Mouse (Mus musculus) embryonic facial prominence, embryonic 14.5 days (tissue): ENCODE results near the gene Dab1. TPM values are rescaled to one million over a fixed set of nuclear protein-coding genes. Genes with fewer than 3 reads are reported as not detected.

Experiments
- ATAC-seq: fragments of 200-750 bp; cut with Nextera tagmentation; 2 replicates; pipeline ENCODE4 v1.8.0; 2017; ENCODE audit warnings: low read depth, moderate number of reproducible peaks, moderate TSS enrichment
- DNase-seq: peaks from one replicate; pipeline ENCODE4 v3.0.0-alpha.2; 2015; ENCODE audit warnings: low spot score
- H3K27ac ChIP-seq: fragments of 300-500 bp; sonication (generic); replicated peaks from 2 replicates; pipeline ENCODE4 v1.5.1; 2014; ENCODE audit warnings: low read depth, mild to moderate bottlenecking, low read length, moderate library complexity
- H3K27me3 ChIP-seq: fragments of 300-500 bp; sonication (generic); replicated peaks from 2 replicates; pipeline ENCODE4 v1.6.1; 2014; ENCODE audit warnings: low read length; ENCODE audit not compliant: control insufficient read depth, insufficient read depth
- H3K36me3 ChIP-seq: fragments of 300-500 bp; sonication (generic); 2 replicates; pipeline ENCODE4 v1.6.1; 2014; ENCODE audit warnings: low read length, mixed read lengths; ENCODE audit not compliant: control insufficient read depth, insufficient read depth
- H3K4me1 ChIP-seq: fragments of 300-500 bp; sonication (generic); 2 replicates; pipeline ENCODE4 v1.6.1; 2014; ENCODE audit warnings: antibody characterized with exemption, low read length; ENCODE audit not compliant: control insufficient read depth, insufficient read depth
- H3K4me2 ChIP-seq: fragments of 300-500 bp; sonication (generic); 2 replicates; pipeline ENCODE4 v1.6.1; 2014; ENCODE audit warnings: low read depth, mild to moderate bottlenecking, low read length, moderate library complexity, mixed read lengths
- H3K4me3 ChIP-seq: fragments of 300-500 bp; sonication (generic); 2 replicates; pipeline ENCODE4 v1.5.1; 2014; ENCODE audit warnings: low read depth, mild to moderate bottlenecking, low read length
- H3K9ac ChIP-seq: fragments of 300-500 bp; sonication (generic); 2 replicates; pipeline ENCODE4 v1.6.1; 2014; ENCODE audit warnings: low read depth, mild to moderate bottlenecking, low read length, moderate library complexity, mixed read lengths
- H3K9me3 ChIP-seq: fragments of 300-500 bp; sonication (generic); 2 replicates; pipeline ENCODE4 v1.6.1; 2016; ENCODE audit warnings: low read length; ENCODE audit not compliant: control insufficient read depth
- WGBS: fragments of 180-500 bp; shearing (Covaris S2); extraction: QIAGEN DNeasy Blood & Tissue Kit; methylation state at CpG from one replicate; pipeline ENCODE4 v1.1.7; 2014; 5-methylcytosine and 5-hydroxymethylcytosine counted together
- polyA plus RNA-seq: library from polyadenylated mRNA; unstranded; fragments of >200 nt; fragmentation: Nextera tagmentation; extraction: Ambion mirVana; gene quantifications from 2 replicates; pipeline ENCODE4 v1.2.1, GENCODE M21; 2014

The Dab1 gene
- polyA plus RNA-seq, 1 experiment from 2014 or later: 7.5 TPM

DNA sequence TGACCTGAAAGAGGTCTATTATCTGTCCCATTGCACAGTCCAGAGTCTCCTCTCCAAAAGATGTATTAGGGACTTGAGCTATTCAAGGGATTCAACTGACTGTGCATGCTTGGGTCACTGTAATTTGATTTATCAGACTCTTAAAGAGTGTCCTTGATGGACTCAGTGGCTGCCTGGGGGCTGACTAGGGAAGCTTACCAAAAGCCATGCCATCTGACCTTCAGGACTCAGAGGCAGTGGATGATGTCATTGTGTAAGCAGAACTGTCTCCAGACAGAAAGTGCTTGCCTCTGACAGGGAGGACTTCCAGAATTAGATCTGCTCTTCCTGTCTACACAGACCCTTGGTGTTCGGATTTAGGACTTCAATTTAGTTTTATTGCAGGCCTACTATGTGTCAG, 627.3 kb downstream of the Dab1 start:
- H3K4me3 ChIP-seq: no peak overlapping the region
- no peaks in the 10 kb centered on the region for H3K9me3 ChIP-seq
- no peaks in the 10 kb centered on the region for H3K27me3 ChIP-seq
- H3K36me3 ChIP-seq: no peaks in the 10 kb centered on the region
- DNase-seq (no peak), ATAC-seq (no peak)
- H3K4me2 ChIP-seq: no peak overlapping the region
- H3K27ac ChIP-seq: no peak overlapping the region
- 38% methylated on average over 1 of the region's 1 CpGs for WGBS
- no peak overlapping the region for H3K9ac ChIP-seq
- no peaks in the 10 kb centered on the region for H3K4me1 ChIP-seq

DNA sequence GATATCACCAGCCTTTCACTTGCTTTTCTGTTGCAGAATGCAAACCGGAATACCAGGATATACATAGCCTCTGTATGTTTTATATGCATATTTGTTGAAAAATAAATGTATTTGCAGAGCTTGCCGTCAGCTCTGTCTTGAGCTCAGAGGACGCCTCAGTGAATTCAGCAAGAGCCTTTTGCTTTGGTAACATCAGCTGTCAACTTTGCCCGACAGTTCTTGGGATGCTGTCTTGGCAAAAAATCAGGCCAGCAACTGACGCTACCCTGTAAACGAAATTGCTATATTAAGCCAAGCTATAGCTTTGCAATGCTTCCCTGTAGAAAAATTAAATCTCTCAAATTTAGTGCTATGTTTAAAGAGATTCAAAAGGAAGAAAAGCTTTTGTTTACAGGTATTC, 630.3 kb downstream of the Dab1 start:
- H3K4me2 ChIP-seq: no peak overlapping the region
- H3K4me1 ChIP-seq: no peaks in the 10 kb centered on the region
- DNase-seq: no peak
- H3K27me3 ChIP-seq: no peaks in the 10 kb centered on the region
- H3K9me3 ChIP-seq: no peaks in the 10 kb centered on the region
- no peak overlapping the region for H3K9ac ChIP-seq
- 79% methylated on average over 6 of the region's 6 CpGs for WGBS
- H3K36me3 ChIP-seq: no peaks in the 10 kb centered on the region
- H3K27ac ChIP-seq: no peak overlapping the region
- no peak overlapping the region for H3K4me3 ChIP-seq
- ATAC-seq: no peak

DNA sequence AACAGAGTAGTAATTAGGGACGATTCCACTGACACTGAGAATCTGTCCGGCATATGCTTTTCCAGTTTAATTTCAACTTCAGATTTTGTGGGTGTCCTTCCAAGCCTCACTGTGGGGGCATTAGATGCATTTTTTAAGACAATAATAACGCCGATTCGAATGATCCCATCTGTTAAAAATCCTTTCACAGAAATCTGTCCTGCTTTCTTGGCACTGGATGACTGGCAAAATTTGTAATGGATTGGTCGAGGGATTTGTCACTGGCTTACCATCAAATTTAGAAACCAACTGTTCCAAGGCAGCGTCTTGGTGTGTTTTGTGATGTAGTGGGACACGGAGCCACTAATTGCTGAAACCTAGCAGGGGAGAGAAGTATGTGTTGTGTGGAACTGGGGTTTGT, 638.6 kb downstream of the Dab1 start:
- H3K27ac ChIP-seq: no peak overlapping the region
- WGBS: 67% methylated on average over 8 of the region's 8 CpGs
- no peaks in the 10 kb centered on the region for H3K9me3 ChIP-seq
- H3K4me2 ChIP-seq: no peak overlapping the region
- H3K27me3 ChIP-seq: no peaks in the 10 kb centered on the region
- no peak overlapping the region for H3K4me3 ChIP-seq
- H3K9ac ChIP-seq: no peak overlapping the region
- ATAC-seq: no peak
- H3K4me1 ChIP-seq: no peaks in the 10 kb centered on the region
- peak; percentile 9 for DNase-seq
- no peaks in the 10 kb centered on the region for H3K36me3 ChIP-seq

DNA sequence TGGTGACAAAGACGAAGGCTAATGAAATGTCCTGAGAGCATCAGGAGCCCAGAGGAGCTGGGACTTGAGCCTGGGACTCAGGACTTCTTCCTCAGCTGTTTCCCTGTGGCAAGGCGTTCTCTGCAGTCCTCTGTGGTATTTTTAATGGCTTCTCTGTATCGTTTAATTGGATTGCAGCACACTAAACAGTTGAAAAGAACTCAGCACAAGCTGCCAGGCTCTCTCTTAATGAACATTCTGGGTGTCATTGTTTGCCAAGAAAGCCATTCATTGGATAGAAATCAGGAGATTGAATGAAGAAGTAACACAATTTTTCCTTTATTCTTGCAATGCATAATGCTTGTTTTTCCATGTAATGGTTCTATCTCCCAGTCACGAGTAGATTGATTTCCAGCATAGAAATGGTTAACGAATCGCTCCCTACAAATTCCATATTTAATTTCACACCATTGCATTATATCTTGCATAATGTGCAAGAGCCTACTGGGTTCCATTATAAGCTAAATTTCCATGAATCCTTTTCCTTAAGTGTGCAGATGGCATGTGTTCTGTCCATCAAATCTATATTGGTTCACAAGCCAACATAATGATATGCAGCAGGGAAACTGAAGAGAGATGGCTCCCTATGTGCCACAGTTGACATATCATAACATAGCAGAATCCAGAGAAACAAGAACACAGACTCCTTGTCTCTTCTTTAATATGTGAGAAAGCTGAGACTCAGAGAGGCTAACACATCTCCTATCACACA, 650.4 kb downstream of the Dab1 start:
- H3K36me3 ChIP-seq: no peaks in the 10 kb centered on the region
- H3K4me1 ChIP-seq: no peaks in the 10 kb centered on the region
- ATAC-seq (no peak), DNase-seq (no peak)
- 85% methylated on average over 6 of the region's 6 CpGs for WGBS
- H3K4me3 ChIP-seq: no peak overlapping the region
- no peaks in the 10 kb centered on the region for H3K9me3 ChIP-seq
- no peak overlapping the region for H3K9ac ChIP-seq
- no peak overlapping the region for H3K27ac ChIP-seq
- H3K4me2 ChIP-seq: no peak overlapping the region
- H3K27me3 ChIP-seq: no peaks in the 10 kb centered on the region

DNA sequence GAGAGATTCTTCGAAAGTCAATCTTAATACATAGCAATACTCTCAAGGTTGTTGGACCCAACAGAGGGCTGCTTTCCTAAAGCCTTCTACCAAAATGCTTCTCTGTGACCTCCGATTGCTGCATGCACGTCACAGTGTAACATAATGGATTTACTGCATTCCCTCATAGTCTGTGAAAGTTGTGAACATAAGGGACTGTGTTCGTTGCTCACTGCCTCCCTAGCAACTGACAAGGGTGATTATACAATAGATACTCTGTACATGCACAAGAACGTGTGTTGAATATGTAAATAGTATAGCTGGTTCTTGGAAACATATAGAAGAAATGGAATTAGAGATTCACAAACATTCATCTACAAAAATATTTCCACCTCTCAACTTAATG, 651.0 kb downstream of the Dab1 start:
- DNase-seq: no peak
- no peak for ATAC-seq
- Histone ChIP-seq H3K36me3 (no peaks in the 10 kb centered on the region), H3K9me3 (no peaks in the 10 kb centered on the region), H3K4me3 (no peak overlapping the region), H3K4me1 (no peaks in the 10 kb centered on the region), H3K4me2 (no peak overlapping the region), H3K27ac (no peak overlapping the region), H3K9ac (no peak overlapping the region), H3K27me3 (no peaks in the 10 kb centered on the region)
- WGBS: 79% methylated on average over 5 of the region's 5 CpGs

DNA sequence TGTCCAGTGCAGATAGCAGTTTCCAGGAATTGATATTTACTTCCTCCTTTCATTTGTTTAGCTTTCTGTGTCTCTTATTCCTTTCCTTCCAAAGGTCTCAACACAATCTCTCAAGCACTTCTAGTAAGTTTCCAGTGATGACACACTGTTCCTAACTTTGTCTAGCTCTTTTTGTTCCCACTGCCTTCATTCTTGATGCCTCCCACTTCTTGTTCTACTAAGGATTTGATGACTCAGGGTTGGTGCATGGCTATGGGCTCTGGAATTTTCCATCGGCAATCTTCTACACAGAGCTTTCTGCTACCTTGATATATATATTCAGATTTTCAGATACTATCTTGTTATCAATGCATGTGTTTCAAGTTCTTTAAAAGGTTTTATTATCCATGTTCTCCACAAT, 656.1 kb downstream of the Dab1 start:
- Histone ChIP-seq H3K4me3 (no peak overlapping the region), H3K27ac (no peak overlapping the region), H3K4me1 (no peaks in the 10 kb centered on the region), H3K27me3 (no peaks in the 10 kb centered on the region), H3K36me3 (no peaks in the 10 kb centered on the region), H3K4me2 (no peak overlapping the region), H3K9ac (no peak overlapping the region), H3K9me3 (no peaks in the 10 kb centered on the region)
- no peak for ATAC-seq
- DNase-seq: no peak
- 91% methylated on average over 1 of the region's 1 CpGs for WGBS

DNA sequence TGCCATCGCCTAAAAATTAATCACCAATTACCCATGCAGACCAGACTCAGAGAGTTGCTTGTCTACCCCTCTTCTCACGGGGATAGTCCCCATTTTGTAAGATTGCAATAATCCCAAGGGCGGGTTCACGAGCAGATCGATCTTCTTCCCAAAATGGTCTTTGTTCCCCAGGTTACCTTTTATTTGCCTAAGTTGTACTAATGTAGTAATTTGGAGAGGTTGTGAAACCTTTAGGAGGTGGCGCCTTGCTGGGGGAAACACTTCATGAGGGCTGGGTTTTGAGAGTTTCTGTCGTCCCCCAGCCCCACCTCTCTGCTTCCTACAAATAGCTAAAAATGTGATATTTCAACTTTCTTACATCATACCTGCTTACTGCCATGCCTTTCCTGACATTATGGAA, 657.8 kb downstream of the Dab1 start:
- Histone ChIP-seq H3K4me3 (no peak overlapping the region), H3K4me1 (no peaks in the 10 kb centered on the region), H3K36me3 (no peaks in the 10 kb centered on the region), H3K9me3 (no peaks in the 10 kb centered on the region), H3K4me2 (no peak overlapping the region), H3K27me3 (no peaks in the 10 kb centered on the region), H3K9ac (no peak overlapping the region), H3K27ac (no peak overlapping the region)
- DNase-seq: no peak
- WGBS: 90% methylated on average over 7 of the region's 7 CpGs
- ATAC-seq: no peak

DNA sequence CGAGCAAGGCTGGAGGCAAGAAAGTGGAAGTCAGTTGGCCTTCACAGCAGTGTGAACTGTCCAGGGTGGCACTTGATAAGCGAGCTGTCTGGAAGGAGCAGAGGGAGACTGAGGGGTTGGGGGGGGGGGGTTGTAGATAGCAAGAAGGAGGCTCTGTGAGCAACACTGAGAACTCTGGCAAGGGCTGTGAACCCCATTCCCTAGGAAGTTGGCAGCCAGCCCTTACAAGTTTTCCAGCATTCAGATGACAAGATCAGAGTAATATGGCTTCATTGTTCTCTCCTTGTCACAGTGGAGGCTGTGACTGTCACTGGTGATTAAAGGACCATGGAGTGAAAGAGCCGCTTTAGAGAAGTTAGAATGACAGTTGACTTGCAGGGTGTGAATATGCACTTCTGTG, 662.4 kb downstream of the Dab1 start:
- Histone ChIP-seq H3K4me1 (no peaks in the 10 kb centered on the region), H3K4me2 (no peak overlapping the region), H3K4me3 (no peak overlapping the region), H3K9me3 (no peaks in the 10 kb centered on the region), H3K27ac (no peak overlapping the region), H3K36me3 (no peaks in the 10 kb centered on the region), H3K9ac (no peak overlapping the region), H3K27me3 (no peaks in the 10 kb centered on the region)
- 63% methylated on average over 3 of the region's 3 CpGs for WGBS
- DNase-seq (peak; percentile 2), ATAC-seq (no peak)

DNA sequence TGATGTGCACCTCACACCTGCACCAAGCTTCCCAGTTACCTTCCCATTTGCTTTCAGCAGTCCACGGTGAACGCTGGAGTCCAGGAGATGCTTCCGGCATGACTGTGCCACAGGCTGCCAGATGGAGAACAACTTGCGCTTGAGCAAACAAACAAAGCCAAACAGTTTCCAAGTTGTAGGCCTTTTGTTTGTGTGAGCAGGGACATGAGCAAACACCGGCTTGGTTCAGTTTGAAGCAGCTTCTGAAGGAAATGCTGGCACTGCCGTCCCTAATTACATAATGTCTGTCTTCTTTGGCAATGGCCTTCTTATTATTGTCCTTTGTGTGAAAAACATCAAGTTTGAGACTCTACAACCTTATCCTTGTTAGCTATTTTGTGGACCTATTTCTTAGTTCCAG, 664.7 kb downstream of the Dab1 start:
- WGBS: 72% methylated on average over 6 of the region's 6 CpGs
- no peak overlapping the region for H3K4me2 ChIP-seq
- ATAC-seq (no peak), DNase-seq (no peak)
- H3K4me3 ChIP-seq: no peak overlapping the region
- no peaks in the 10 kb centered on the region for H3K4me1 ChIP-seq
- no peak overlapping the region for H3K27ac ChIP-seq
- H3K9me3 ChIP-seq: no peaks in the 10 kb centered on the region
- no peak overlapping the region for H3K9ac ChIP-seq
- no peaks in the 10 kb centered on the region for H3K36me3 ChIP-seq
- no peaks in the 10 kb centered on the region for H3K27me3 ChIP-seq
